Mouse (Mus musculus): Measurements from ENCODE around the gene Dab1. TPM values are rescaled to one million over a fixed set of nuclear protein-coding genes. Genes with fewer than 3 reads are reported as not detected.

The Dab1 gene
- polyA plus RNA-seq, 1 experiment from 2014 or later = 22.8 TPM

DNA sequence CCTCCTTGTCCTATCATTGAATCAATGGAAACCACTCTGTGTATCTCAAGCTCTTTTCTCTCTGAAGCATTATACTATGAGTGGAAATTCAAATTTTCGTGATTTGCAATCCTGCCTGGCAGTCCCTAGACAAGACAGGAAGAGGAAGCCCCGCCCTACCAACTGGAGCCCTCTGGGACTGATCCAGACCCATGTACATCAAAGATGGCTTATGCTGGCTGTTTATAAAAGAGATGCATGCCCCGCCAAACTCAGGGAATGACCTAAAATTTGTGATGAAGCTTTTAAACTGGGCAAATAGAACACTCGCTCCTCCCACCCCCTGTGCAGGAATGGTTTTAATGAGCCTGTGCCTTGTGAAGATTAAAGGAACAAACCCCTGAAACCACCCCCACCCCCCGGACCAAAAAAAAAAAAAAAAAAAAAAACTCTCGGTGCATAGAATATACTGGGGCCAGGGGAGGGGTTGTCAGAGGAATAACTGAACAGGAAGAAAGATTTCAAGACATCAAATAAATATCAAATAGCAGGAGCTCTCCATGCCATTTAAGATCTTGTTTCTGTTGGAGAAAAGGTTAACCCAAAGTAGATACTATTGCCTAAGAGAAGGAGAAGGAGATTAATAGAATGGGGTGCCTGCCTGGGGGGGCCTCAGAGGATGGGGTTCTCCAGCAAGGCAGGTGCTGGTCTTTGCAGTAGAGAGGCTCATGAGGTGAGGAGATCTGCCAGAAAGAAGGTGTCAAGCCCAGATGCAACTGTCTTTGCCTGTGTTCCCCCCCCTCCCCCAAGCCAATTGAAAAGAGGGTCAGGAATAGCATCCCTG, 1024.6 kb downstream of the Dab1 start:
- DNase-seq (ENCODE audit: low spot score) (no peak), ATAC-seq (replicated peaks; ENCODE audit: low FRiP score, low read depth) (no peak)
- no peak for TF ChIP-seq CTCF (IDR thresholded peaks at IDR 0.05; ENCODE audit: low read depth)
- WGBS = 53% methylated on average over 6 of the region's 6 CpGs
- no peaks in the 10 kb centered on the region for H3K36me3 ChIP-seq (ENCODE audit: insufficient read depth, low read length)
- H3K4me2 ChIP-seq (ENCODE audit: low read length) = no peak overlapping the region
- no peak overlapping the region for H3K27ac ChIP-seq
- no peak overlapping the region for H3K9ac ChIP-seq (ENCODE audit: low read depth, low read length)
- H3K9me3 ChIP-seq (replicated peaks; ENCODE audit: low read length) = no peaks in the 10 kb centered on the region
- no peaks in the 10 kb centered on the region for H3K27me3 ChIP-seq (ENCODE audit: insufficient read depth, low read length)
- H3K4me1 ChIP-seq (replicated peaks; ENCODE audit: insufficient read depth, low read length) = no peaks in the 10 kb centered on the region
- no peak overlapping the region for H3K4me3 ChIP-seq (replicated peaks; ENCODE audit: low read depth, low read length)

DNA sequence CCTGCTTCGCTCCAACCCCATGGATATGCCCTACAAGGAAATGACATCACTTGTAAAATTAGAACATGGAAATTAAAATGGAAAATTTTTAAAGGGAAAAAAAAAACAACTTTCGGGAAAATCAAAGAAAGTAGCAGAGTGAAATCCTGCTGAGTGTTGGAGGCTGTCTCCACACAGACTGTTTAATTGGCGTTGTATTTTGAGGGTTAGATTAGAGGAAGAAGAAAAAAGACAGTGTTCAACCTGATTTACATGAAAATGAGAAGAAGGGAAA, 1025.1 kb downstream of the Dab1 start:
- no peaks in the 10 kb centered on the region for H3K9me3 ChIP-seq (replicated peaks; ENCODE audit: low read length)
- 78% methylated on average over 3 of the region's 3 CpGs for WGBS
- no peak overlapping the region for H3K4me3 ChIP-seq (replicated peaks; ENCODE audit: low read depth, low read length)
- DNase-seq (ENCODE audit: low spot score) (no peak), ATAC-seq (replicated peaks; ENCODE audit: low FRiP score, low read depth) (no peak)
- no peaks in the 10 kb centered on the region for H3K4me1 ChIP-seq (replicated peaks; ENCODE audit: insufficient read depth, low read length)
- no peaks in the 10 kb centered on the region for H3K36me3 ChIP-seq (ENCODE audit: insufficient read depth, low read length)
- no peaks in the 10 kb centered on the region for H3K27me3 ChIP-seq (ENCODE audit: insufficient read depth, low read length)
- H3K27ac ChIP-seq = no peak overlapping the region
- no peak for TF ChIP-seq CTCF (IDR thresholded peaks at IDR 0.05; ENCODE audit: low read depth)
- H3K4me2 ChIP-seq (ENCODE audit: low read length) = no peak overlapping the region
- no peak overlapping the region for H3K9ac ChIP-seq (ENCODE audit: low read depth, low read length)

DNA sequence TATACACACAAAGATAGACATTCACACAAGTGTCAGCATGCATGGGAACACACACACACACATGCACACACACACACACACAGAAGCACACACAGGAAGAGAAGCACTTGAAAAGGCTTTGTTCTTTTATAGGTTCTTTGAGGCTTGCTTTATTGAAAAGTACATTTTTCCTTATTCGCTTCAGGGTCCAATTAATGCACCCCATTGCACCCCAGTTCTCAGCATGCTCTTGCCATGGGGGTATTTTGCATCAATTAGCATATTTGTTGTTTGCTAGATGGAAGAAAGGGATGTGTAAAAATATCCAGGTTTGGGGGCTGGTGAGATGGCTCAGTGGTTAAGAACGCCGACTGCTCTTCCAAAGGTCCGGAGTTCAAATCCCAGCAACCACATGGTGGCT, 1025.7 kb downstream of the Dab1 start:
- H3K36me3 ChIP-seq (ENCODE audit: insufficient read depth, low read length) = no peaks in the 10 kb centered on the region
- H3K9me3 ChIP-seq (replicated peaks; ENCODE audit: low read length) = no peaks in the 10 kb centered on the region
- DNase-seq (ENCODE audit: low spot score) (no peak), ATAC-seq (replicated peaks; ENCODE audit: low FRiP score, low read depth) (no peak)
- H3K4me3 ChIP-seq (replicated peaks; ENCODE audit: low read depth, low read length) = no peak overlapping the region
- H3K4me2 ChIP-seq (ENCODE audit: low read length) = no peak overlapping the region
- no peak overlapping the region for H3K27ac ChIP-seq
- WGBS = 96% methylated on average over 4 of the region's 4 CpGs
- no peaks in the 10 kb centered on the region for H3K27me3 ChIP-seq (ENCODE audit: insufficient read depth, low read length)
- TF ChIP-seq CTCF (IDR thresholded peaks at IDR 0.05; ENCODE audit: low read depth) = no peak
- no peaks in the 10 kb centered on the region for H3K4me1 ChIP-seq (replicated peaks; ENCODE audit: insufficient read depth, low read length)
- H3K9ac ChIP-seq (ENCODE audit: low read depth, low read length) = no peak overlapping the region

DNA sequence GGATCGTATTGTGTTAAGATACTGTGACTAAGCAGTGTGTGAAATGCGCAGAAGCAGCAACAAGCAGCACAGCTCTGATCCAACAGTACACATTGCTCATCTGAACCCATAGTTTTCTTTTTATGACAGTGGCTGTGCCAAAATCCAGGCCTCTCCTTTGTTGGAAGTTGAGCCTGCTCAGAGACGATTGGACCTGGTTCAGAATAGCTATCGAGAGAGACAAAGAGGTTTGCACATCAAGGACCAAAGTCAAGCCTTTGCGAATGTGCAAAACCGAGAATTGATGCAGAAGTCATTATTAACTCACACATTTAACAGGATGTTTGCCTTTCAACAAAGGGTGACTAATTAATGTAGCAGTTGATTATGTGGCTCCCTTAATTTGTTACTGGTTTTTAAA, 1032.6 kb downstream of the Dab1 start:
- no peaks in the 10 kb centered on the region for H3K36me3 ChIP-seq (ENCODE audit: insufficient read depth, low read length)
- no peak for DNase-seq (ENCODE audit: low spot score)
- 69% methylated on average over 6 of the region's 6 CpGs for WGBS
- no peak overlapping the region for H3K4me2 ChIP-seq (ENCODE audit: low read length)
- no peak overlapping the region for H3K27ac ChIP-seq
- no peak for TF ChIP-seq CTCF (IDR thresholded peaks at IDR 0.05; ENCODE audit: low read depth)
- no peaks in the 10 kb centered on the region for H3K4me1 ChIP-seq (replicated peaks; ENCODE audit: insufficient read depth, low read length)
- no peak overlapping the region for H3K9ac ChIP-seq (ENCODE audit: low read depth, low read length)
- H3K9me3 ChIP-seq (replicated peaks; ENCODE audit: low read length) = no peaks in the 10 kb centered on the region
- no peaks in the 10 kb centered on the region for H3K27me3 ChIP-seq (ENCODE audit: insufficient read depth, low read length)
- H3K4me3 ChIP-seq (replicated peaks; ENCODE audit: low read depth, low read length) = no peak overlapping the region
- ATAC-seq (replicated peaks; ENCODE audit: low FRiP score, low read depth) = no peak

DNA sequence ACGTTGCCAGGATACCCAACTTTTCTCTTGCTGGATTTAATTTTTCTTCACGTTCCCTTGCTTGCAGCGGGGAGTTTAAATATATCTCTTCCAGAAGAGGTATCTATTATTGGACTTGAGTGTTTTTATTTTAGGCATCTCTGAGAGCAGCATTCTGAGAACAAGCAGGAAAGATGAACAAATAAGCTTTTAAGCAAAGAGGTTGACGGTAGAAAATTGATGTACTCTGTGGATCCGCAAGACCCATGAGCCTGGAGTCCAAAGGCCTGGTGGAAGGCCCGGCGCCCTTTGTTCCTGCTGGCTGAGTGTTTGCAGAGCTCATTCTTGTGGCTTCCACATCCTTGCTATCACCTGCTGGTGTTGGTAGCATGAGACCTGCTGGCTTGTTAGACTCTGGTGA, 1037.6 kb downstream of the Dab1 start:
- no peak for DNase-seq (ENCODE audit: low spot score)

DNA sequence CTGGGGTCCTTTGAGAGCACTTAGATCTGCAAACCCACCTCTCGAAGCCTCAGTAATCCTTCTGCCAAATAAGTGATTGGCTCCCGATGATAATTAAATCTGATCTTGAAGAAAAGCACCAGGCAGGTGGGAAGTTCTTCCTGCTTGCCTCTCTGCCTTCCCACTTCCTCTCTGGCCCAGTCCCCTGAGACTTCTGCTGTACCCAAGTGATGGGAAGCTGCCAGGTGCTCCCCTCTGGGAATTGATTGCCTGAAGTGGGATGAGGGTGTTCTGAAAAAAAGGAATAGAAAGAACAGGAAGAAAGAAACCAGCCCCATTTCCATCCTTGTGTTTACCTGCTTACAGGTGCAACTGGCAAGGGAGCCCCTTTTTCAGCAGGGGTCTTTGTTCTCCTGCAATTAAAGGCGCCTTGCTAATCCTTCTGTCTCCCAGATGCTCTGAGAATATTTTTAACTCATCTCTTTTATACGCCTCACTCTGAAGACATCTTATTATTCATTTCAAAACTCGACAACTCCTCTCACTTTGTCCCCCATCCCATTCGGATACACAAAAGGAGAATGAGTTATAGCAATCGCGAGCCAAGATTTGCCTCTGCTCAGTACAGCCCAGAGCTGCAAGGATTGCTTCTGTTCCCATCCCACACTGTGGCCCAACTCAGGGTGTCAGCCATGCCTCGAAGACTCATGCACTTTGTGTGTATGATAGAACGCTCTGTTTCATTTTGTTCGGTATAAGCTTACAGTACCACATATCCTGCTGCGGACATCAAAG, 1043.9 kb downstream of the Dab1 start:
- Histone ChIP-seq H3K36me3 (ENCODE audit: insufficient read depth, low read length) (no peaks in the 10 kb centered on the region), H3K4me2 (ENCODE audit: low read length) (no peak overlapping the region), H3K9me3 (replicated peaks; ENCODE audit: low read length) (no peaks in the 10 kb centered on the region), H3K4me3 (replicated peaks; ENCODE audit: low read depth, low read length) (no peak overlapping the region), H3K4me1 (replicated peaks; ENCODE audit: insufficient read depth, low read length) (no peaks in the 10 kb centered on the region), H3K27ac (no peak overlapping the region), H3K27me3 (ENCODE audit: insufficient read depth, low read length) (no peaks in the 10 kb centered on the region), H3K9ac (ENCODE audit: low read depth, low read length) (no peak overlapping the region)
- WGBS = 78% methylated on average over 12 of the region's 12 CpGs
- no peak for DNase-seq (ENCODE audit: low spot score)
- TF ChIP-seq CTCF (IDR thresholded peaks at IDR 0.05; ENCODE audit: low read depth) = no peak
- no peak for ATAC-seq (replicated peaks; ENCODE audit: low FRiP score, low read depth)

More for the DNA sequence above, 1037.6 kb downstream of the Dab1 start:
- Histone ChIP-seq H3K27ac (no peak overlapping the region), H3K4me2 (ENCODE audit: low read length) (no peak overlapping the region), H3K4me3 (replicated peaks; ENCODE audit: low read depth, low read length) (no peak overlapping the region), H3K36me3 (ENCODE audit: insufficient read depth, low read length) (no peaks in the 10 kb centered on the region), H3K27me3 (ENCODE audit: insufficient read depth, low read length) (no peaks in the 10 kb centered on the region), H3K9ac (ENCODE audit: low read depth, low read length) (no peak overlapping the region), H3K9me3 (replicated peaks; ENCODE audit: low read length) (no peaks in the 10 kb centered on the region), H3K4me1 (replicated peaks; ENCODE audit: insufficient read depth, low read length) (no peaks in the 10 kb centered on the region)
- WGBS = 86% methylated on average over 7 of the region's 7 CpGs
- no peak for ATAC-seq (replicated peaks; ENCODE audit: low FRiP score, low read depth)
- TF ChIP-seq CTCF (IDR thresholded peaks at IDR 0.05; ENCODE audit: low read depth) = no peak

Measured in kidney, postnatal 0 days (tissue).